Mouse (Mus musculus): ENCODE measurements around the gene Ndufa1.
"Not testable (repeated sequence)": the region's sequence is repeated elsewhere in the genome, so short reads cannot be mapped to it uniquely, and the experiment has no call there.

Ndufa1 gene
- long read RNA-seq, experiment 1, transcript Ndufa1-201 (3 exons, 419 nt): major isoform, 166 of 166 reads
- long read RNA-seq, experiment 1, partial matches to known transcripts: 0 of 166 reads
- long read RNA-seq, experiment 1, other reads (novel, unspliced or antisense): 0 of 166 reads
- long read RNA-seq, experiment 2, transcript Ndufa1-201 (3 exons, 419 nt): major isoform, 207 of 207 reads
- long read RNA-seq, experiment 2, partial matches to known transcripts: 0 of 207 reads
- long read RNA-seq, experiment 2, other reads (novel, unspliced or antisense): 0 of 207 reads

DNA sequence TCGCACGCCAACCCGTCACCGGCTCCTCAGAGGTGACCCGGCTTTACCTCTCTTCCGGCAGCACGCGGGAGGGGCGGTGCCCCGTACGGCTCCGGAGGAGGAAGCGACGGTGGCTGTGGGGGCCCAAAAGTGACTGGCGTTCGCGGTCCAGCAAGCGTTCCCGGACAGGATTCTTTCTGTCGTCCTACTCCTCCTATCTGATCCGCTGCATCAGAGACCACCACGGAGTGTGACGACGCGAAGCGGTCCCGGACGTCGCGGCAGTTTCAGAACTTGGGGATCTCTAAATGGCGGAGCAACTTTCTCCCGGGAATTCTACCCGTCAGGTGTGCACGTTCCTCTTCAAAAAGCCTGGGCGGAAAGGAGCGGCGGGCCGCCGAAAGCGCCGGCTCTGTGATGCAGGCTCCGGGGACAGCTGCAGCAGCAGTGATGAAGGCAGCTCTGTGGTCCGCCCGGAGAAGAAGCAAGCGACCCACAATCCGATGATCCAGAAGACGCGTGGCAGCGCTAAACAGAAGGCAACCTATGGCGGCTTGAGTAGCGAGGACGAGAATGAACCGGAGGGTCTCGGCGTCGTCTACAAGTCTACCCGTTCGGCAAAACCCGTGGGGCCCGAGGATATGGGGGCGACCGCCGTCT, at the start of gene Ndufa1, which contains the start of gene Rnf113a1:
Gene Ndufa1, minus strand, starts transcription at position 59 of the 639 bp plus-strand sequence.
Gene Rnf113a1, plus strand, starts transcription at position 141 of the 639 bp plus-strand sequence.
- intact Hi-C loops (cut with DNase I): no loop called here

GRCm38 (mm10) chrX:37222158-37222557, 31.2 kb upstream of the Ndufa1 start, which contains the start of gene Rhox1:
TSS of gene Rhox1 (minus strand) at chrX:37222258.
- intact Hi-C loops (cut with DNase I): not testable (repeated sequence)

DNA sequence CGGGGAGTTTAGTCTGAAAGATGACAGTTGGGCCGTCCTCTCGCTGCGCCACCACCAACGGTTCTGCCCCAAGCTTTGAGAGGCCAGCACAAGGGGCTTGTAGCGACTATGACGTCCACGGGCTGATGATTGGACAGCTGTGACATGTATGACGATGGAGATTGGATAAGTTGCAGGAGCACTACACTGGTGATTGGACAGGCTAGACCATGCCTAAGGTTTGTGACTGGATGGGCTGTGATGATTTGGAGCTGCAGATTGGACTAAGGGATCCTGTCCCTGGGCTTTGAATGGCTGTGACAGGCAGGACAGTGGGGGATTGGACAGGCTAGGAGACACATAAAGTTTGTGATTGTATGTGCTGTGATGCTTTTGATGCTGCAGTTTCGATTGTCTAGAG, 20.0 kb upstream of the Ndufa1 start, which contains the start of gene Gm9:
Gene Gm9, minus strand, starts transcription at position 101 of the 400 bp plus-strand sequence.
- intact Hi-C loops (cut with DNase I): no loop called here

- intact Hi-C loops (cut with DNase I): no loop called here
Measured at GRCm38 (mm10) chrX:37198676-37199075, 7.7 kb upstream of the Ndufa1 start.

- intact Hi-C loops (cut with DNase I): no loop called here
Measured at GRCm38 (mm10) chrX:37191744-37192379, 899 bp upstream of the Ndufa1 start.

DNA sequence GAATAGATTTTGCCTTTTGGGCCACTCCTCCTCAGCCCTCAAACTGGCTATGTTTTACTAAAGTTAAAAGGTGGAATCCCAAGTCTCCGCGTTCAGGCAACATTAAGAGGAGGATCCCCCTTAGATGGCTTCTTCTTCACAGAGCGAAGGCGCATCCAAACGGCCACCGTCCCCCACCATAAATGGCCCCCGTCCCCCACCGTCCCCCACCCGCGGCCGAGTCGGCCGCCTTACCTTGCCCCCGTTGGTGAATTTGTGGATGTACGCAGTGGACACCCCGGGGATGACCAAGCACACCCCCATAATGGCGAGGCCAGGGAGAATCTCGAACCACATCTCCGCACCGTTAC, 233 bp downstream of the Ndufa1 start:
- intact Hi-C loops (cut with DNase I): no loop called here

GRCm38 (mm10) chrX:37184401-37184800, 6.6 kb downstream of the Ndufa1 start:
- intact Hi-C loops (cut with DNase I): not testable (repeated sequence)

DNA sequence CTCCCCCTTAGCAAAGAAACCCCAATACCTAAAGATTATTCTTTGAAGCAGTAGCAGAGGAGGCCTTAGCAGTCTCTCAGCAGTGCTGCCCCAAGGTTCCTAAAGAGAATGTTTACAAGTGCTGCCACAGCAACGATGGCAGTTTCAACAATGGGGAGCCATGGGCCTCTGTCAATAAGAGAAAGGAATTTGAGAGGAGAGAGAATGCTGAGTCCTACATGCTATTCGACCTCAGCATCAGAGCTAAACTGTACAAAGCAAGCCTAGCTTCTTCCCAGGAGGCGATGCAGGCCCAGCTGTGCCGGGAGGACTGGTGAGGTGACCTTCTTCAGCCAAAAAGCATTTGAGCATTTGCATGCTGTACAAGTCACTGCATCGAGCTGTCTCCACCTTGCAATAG, 22.2 kb downstream of the Ndufa1 start, which contains the start of gene Akap14:
Gene Akap14, minus strand, starts transcription at position 101 of the 400 bp plus-strand sequence.
- intact Hi-C loops (cut with DNase I): no loop called here

DNA sequence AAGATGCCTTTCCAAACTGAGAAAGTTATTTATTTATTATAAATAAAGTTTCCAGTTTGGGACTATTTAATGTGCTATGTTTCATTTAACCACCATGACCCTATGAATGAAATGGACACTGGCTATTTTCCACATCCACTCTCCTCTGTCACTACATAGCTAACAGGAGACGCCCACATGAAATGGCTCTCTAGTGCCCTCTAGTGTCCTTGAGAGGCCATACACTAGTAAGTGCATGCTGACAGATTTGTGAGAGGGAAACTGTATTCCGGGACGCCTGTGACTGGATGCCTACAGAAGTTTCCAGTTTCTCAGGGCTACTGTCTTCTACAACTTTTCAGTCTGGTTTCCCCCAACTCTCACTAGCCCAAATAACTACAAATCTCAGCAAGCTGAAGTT, 23.9 kb downstream of the Ndufa1 start:
- intact Hi-C loops (cut with DNase I): no loop called here

- intact Hi-C loops (cut with DNase I): no loop called here
Measured at GRCm38 (mm10) chrX:37163115-37163514, 27.8 kb downstream of the Ndufa1 start.

GRCm38 (mm10) chrX:37161169-37161568, 29.8 kb downstream of the Ndufa1 start:
- intact Hi-C loops (cut with DNase I): no loop called here

DNA sequence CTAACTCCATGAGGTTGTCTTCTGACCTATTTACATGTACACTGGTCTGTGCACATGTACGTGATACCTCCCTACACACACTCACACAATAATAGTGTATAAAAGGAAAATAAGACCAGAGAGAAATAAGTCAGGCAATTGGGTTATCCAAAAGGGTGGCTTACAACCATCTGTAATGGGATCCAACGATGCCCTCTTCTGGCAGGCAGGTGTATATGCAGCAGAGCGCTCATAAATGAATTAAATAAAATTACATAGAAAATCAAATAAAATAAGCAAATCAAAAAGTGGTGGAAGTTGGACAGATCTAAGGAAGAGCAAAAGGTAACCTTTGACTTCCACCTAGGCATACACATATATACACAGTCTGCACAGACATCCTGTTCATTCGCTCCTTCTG, 33.1 kb downstream of the Ndufa1 start:
- intact Hi-C loops (cut with DNase I): no loop called here

- intact Hi-C loops (cut with DNase I): no loop called here
Measured at GRCm38 (mm10) chrX:37144954-37145353, 46.0 kb downstream of the Ndufa1 start.

DNA sequence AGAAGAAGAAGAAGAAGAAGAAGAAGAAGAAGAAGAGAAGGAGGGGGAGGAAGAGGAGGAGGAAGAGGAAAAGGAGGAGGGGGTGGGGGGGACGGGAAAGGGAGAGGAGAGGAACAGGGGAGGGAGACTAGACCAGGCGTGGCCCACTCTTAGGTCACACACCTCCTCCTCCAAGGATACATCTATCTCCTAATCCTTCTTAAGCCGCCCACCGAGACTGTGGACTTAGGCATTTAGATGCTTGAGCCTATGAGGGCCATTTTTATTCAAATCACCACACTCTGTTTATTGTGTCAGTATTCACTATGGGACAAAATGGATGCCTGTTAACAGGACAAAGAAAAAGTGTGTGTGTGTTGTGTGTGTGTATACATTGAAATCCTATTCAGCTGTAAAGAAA, 46.5 kb downstream of the Ndufa1 start:
- intact Hi-C loops (cut with DNase I): not testable (repeated sequence)

- intact Hi-C loops (cut with DNase I): no loop called here
Measured at GRCm38 (mm10) chrX:37141732-37142131, 49.2 kb downstream of the Ndufa1 start.

Measured in adrenal gland (tissue).